Mouse (Mus musculus): ENCODE results near the gene Rundc3a.

Rundc3a gene

GRCm38 (mm10) chr11:102367504-102368280, 25.5 kb upstream of the Rundc3a start:
- ATAC-seq (ENCODE audit: insufficient number of reproducible peaks, low FRiP score, low TSS enrichment): no peak

- ATAC-seq (ENCODE audit: insufficient number of reproducible peaks, low FRiP score, low TSS enrichment): no peak
Measured at GRCm38 (mm10) chr11:102368347-102368746, 24.9 kb upstream of the Rundc3a start.

GRCm38 (mm10) chr11:102369263-102369662, 23.9 kb upstream of the Rundc3a start:
- ATAC-seq (ENCODE audit: insufficient number of reproducible peaks, low FRiP score, low TSS enrichment): no peak

- no peak for ATAC-seq (ENCODE audit: insufficient number of reproducible peaks, low FRiP score, low TSS enrichment)
Measured at GRCm38 (mm10) chr11:102370285-102370684, 22.9 kb upstream of the Rundc3a start.

- ATAC-seq (ENCODE audit: insufficient number of reproducible peaks, low FRiP score, low TSS enrichment): no peak
Measured at GRCm38 (mm10) chr11:102371926-102372685, 21.1 kb upstream of the Rundc3a start.

GRCm38 (mm10) chr11:102372936-102373335, 20.3 kb upstream of the Rundc3a start:
- ATAC-seq (ENCODE audit: insufficient number of reproducible peaks, low FRiP score, low TSS enrichment): no peak

GRCm38 (mm10) chr11:102373646-102374045, 19.6 kb upstream of the Rundc3a start:
- no peak for ATAC-seq (ENCODE audit: insufficient number of reproducible peaks, low FRiP score, low TSS enrichment)

GRCm38 (mm10) chr11:102374108-102374725, 19.0 kb upstream of the Rundc3a start:
- no peak for ATAC-seq (ENCODE audit: insufficient number of reproducible peaks, low FRiP score, low TSS enrichment)

- peak; percentile 64; the same call in 1 of the 2 replicates for ATAC-seq (ENCODE audit: insufficient number of reproducible peaks, low FRiP score, low TSS enrichment)
Measured at GRCm38 (mm10) chr11:102375196-102376173, 17.7 kb upstream of the Rundc3a start.

GRCm38 (mm10) chr11:102376196-102376835, 16.9 kb upstream of the Rundc3a start:
- no peak; the same call in 1 of the 2 replicates for ATAC-seq (ENCODE audit: insufficient number of reproducible peaks, low FRiP score, low TSS enrichment)

GRCm38 (mm10) chr11:102377186-102377585, 16.0 kb upstream of the Rundc3a start:
- no peak for ATAC-seq (ENCODE audit: insufficient number of reproducible peaks, low FRiP score, low TSS enrichment)

GRCm38 (mm10) chr11:102380091-102380490, 13.1 kb upstream of the Rundc3a start:
- no peak for ATAC-seq (ENCODE audit: insufficient number of reproducible peaks, low FRiP score, low TSS enrichment)

- ATAC-seq (ENCODE audit: insufficient number of reproducible peaks, low FRiP score, low TSS enrichment): no peak
Measured at GRCm38 (mm10) chr11:102381341-102382100, 11.7 kb upstream of the Rundc3a start.

GRCm38 (mm10) chr11:102382794-102383193, 10.4 kb upstream of the Rundc3a start:
- no peak for ATAC-seq (ENCODE audit: insufficient number of reproducible peaks, low FRiP score, low TSS enrichment)

GRCm38 (mm10) chr11:102383365-102384136, 9.7 kb upstream of the Rundc3a start:
- no peak; the same call in 1 of the 2 replicates for ATAC-seq (ENCODE audit: insufficient number of reproducible peaks, low FRiP score, low TSS enrichment)

GRCm38 (mm10) chr11:102384418-102384817, 8.8 kb upstream of the Rundc3a start:
- ATAC-seq (ENCODE audit: insufficient number of reproducible peaks, low FRiP score, low TSS enrichment): no peak

GRCm38 (mm10) chr11:102385075-102385474, 8.1 kb upstream of the Rundc3a start:
- ATAC-seq (ENCODE audit: insufficient number of reproducible peaks, low FRiP score, low TSS enrichment): no peak

- no peak for ATAC-seq (ENCODE audit: insufficient number of reproducible peaks, low FRiP score, low TSS enrichment)
Measured at GRCm38 (mm10) chr11:102386121-102386520, 7.1 kb upstream of the Rundc3a start.
